Mouse (Mus musculus): ENCODE measurements around the gene Atp12a.

Atp12a gene

DNA sequence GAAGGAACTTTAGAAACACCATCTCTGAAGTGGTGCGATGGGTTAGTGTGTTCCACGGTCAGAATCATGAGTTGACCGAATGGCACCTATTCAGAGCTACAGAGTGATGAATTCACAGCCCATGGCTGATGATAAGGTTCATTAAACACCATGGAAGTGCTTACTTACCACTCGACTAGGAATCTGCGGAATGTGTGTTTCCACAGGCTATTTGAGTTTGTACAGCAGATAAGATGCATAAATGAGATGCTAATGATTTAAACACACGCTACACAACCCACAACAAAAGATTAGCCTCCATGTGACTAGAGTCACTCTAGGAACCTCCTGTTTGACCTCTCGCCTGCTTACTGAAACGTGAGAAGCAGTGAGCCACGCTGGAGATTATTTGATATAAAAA, 14.5 kb downstream of the Atp12a start:
- no peak for DNase-seq (ENCODE audit: extremely low spot score)

DNA sequence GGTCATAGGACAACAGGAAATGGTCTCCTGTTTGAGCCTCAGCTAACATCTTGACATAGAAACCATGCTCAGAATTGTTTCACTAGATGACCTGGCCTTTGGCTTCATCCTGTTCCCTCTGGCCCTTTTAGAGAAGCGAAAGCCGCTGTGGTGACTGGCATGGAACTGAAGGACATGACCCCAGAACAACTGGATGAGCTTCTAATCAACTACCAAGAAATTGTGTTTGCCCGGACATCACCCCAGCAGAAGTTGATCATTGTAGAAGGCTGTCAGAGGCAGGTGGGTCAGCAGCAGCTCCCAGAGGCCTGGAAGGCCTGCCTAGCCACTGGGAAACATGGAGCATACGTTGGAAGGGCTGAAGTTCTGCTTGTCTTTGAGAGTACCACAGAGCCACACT, 17.5 kb downstream of the Atp12a start:
- no peak for DNase-seq (ENCODE audit: extremely low spot score)

DNA sequence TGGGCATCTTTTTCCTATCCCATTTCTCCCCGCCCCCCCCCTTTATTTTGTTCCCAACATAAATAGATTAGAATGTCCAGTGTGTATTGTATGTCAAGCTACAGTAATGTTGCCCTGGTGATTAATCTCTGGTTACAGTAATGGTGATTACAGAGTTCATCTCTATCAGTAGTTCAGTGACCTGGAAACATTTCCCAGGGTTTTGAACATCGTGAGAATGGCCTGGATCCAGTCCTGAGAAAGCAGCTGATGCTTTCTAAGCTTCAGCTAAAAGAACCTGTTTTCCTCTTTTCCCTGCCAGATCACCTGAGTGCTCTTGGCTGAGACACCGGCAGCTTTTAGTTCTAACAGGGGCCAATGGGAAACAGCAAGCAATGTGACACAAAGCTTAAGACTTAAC, 25.4 kb downstream of the Atp12a start:
- no peak for DNase-seq (ENCODE audit: extremely low spot score)

DNA sequence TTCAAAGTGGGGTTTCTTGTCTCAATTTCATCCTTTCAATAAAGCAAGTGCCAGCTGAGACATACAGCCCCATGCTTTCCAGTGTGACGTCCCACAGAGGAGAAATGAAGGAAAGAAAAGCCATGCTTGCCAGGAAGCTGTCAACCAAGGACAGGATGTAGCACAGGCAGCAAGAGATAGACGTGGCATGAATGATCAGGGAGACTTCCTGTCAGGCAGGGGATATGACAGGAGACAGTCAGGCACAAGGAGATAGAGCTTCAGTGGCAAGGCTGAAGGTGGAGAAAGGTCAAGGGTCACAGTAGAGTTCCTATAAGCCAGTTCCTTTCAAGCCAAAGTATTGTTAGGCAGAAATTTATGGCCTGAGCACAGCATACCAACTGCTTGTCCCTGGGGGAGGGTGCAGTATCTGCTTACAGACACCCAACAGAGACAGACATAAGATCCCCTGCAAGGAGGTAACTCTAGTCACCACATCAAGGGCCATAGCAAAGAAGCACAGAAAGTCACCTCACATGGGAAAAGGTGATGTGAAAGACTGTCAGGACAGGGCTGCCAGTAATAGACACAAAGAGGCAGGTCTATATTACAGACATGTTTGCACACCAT, 28.9 kb downstream of the Atp12a start:
- DNase-seq (ENCODE audit: extremely low spot score) = peak; percentile 8

DNA sequence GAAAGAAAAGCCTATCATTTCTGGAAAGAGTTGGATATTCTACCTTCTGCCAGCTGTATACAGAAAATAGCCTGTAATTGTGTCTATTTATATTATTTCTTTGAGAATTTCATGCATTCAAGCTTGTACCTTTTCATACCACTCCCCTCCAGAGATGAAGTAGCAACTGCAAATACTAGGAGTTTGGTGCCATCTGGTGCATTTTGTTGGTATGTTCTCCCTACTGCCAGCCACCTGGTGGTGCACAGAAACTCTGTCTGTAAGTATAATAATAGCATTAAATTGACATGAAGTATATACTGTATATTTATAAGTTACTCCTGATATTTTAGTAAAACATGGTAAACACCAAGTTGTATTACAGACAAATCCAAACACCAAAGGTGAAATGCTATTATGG, 33.1 kb downstream of the Atp12a start:
- peak; percentile 33 for DNase-seq (ENCODE audit: extremely low spot score)

DNA sequence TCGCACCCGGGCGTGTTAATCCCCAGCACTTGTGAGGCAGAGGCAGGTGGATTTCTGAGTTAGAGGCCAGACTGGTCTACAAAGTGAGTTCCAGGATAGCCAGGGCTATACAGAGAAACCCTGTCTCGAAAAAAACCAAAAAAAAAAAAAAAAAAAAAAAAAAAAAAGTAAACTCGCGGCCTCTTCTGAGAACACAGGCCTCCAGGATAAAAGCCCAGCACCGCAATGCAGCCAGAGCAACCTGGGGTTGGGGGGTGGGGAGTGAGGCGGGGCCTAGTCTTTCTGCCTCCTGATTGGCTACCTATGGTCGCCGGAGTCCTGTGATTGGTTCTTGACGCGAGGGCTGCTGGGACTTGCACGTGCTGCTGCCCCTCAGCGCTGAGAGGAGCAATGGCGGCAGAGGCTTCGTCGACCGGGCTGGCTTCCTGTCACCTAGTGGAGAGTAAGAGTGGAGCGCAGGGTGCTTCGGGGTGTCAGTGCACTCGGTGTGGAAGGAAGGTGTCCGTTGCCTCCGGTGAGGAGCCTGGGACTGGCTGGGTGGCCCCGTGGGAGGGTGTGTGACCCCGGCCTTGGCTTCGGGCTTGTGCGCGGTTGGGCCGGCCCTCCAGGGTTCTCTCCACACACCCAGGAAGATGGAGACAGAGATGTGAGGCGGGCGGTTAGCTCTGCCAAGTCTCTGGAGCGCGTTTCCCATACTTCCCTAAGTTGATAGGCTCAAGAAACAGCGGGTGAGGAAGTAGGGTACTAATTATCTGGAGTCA, 37.6 kb downstream of the Atp12a start, which contains the start of gene Rnf17:
Gene Rnf17 (plus strand): TSS at position 271 of the 761 bp plus-strand sequence.
- peak; percentile 22 for DNase-seq (ENCODE audit: extremely low spot score)

DNA sequence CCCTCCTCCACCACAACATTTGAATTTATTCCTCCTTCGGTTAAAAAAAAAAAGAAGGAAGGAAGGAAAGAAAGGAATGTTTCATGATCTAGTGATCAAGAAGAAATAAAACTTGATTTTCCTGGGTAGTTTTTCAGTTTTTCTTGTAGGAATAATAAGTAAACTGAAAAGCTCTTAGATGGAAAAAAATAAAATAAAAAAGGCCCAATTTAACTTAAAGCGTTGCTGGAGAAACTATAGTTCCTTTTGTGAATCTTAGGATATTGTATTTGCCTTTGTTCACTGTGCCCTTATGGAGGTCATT, 38.2 kb downstream of the Atp12a start:
- no peak for DNase-seq (ENCODE audit: extremely low spot score)

Measured in embryo, embryonic 9.5 days (tissue).